Mouse (Mus musculus) C2C12 (cell line): ENCODE data around the gene Lrch3.

Experiments used
- CEBPB ChIP-seq: IDR thresholded peaks from one replicate; pipeline ENCODE4 v1.6.1; 2011; ENCODE audit warnings: low read depth, mild to moderate bottlenecking, control low read depth, moderate library complexity
- CTCF ChIP-seq: IDR thresholded peaks from one replicate; pipeline ENCODE4 v1.5.1; 2011; ENCODE audit not compliant: control insufficient read depth, insufficient read depth, insufficient read length

- TF ChIP-seq CTCF (no peak), CEBPB (no peak)
Observed at GRCm38 (mm10) chr16:32873366-32873765, 40.5 kb upstream of the Lrch3 start.
